Mouse (Mus musculus): ENCODE measurements at regions not wholly inside any gene's neighbourhood (a gene's known extent, or its start where the extent isn't known, plus 50 kb on each side); places are given as distances from the start of the nearest gene placed in this dataset.
A peak's percentile ranks its signal among the peaks of the same experiment; 100 is the strongest.
"Not testable (repeated sequence)": the region's sequence is repeated elsewhere in the genome, so short reads cannot be mapped to it uniquely, and the experiment has no call there.

DNA sequence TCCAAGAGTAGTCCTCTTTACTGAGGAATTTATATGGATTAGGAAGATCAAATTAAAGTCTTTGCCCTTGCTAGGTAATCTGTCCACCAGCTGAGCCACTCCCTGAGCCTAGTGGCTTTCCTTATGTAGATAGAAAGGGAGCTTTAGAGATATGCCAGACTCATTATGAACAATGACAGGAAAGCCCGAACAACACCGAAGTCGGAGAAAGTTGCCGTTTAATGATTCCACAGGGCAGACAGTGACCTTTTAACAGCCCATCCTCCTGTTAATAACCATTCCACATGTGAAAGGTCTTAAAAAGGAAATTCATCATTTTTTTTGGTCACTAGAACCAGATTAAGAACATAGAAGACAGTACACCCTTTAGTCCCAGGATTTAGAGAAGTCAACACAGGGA, 130.7 kb upstream of the Tbl1xr1 start:
- intact Hi-C loops (cut with DNase I; ENCODE audit: low total_unique reads) = no loop called here
- no peak for DNase-seq

GRCm38 (mm10) chr3:21947320-21948073, 129.0 kb upstream of the Tbl1xr1 start:
- intact Hi-C loops (cut with DNase I; ENCODE audit: low total_unique reads) = no loop called here
- DNase-seq = no peak

GRCm38 (mm10) chr3:21948074-21948659, 128.3 kb upstream of the Tbl1xr1 start:
- intact Hi-C loops (cut with DNase I; ENCODE audit: low total_unique reads) = no loop called here
- DNase-seq = no peak

DNA sequence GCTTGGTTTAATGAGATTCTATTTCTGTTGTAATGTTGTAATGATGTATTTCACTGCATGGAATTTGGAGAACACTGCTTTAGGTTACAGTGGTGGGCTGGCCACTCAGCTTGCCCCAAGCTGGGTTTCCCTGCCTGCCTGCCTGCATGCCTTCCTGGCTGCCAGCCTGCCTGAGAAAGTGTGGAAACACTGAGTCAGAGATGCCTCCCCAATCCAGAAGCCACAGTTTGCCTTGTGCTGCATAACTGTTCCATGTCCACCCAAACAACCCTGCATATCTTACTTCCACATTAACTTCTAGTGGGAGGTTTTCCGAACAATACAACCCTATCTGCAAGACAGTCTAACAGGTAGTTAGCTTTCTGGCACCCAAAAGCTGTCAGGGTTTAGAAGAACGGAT, 127.0 kb upstream of the Tbl1xr1 start:
- intact Hi-C loops (cut with DNase I; ENCODE audit: low total_unique reads) = no loop called here
- no peak for DNase-seq

GRCm38 (mm10) chr3:21950571-21950970, 125.9 kb upstream of the Tbl1xr1 start:
- intact Hi-C loops (cut with DNase I; ENCODE audit: low total_unique reads) = no loop called here
- DNase-seq = no peak

- intact Hi-C loops (cut with DNase I; ENCODE audit: low total_unique reads) = no loop called here
- DNase-seq = no peak
Observed at GRCm38 (mm10) chr3:21951446-21952285, 124.8 kb upstream of the Tbl1xr1 start.

GRCm38 (mm10) chr3:21952695-21953415, 123.6 kb upstream of the Tbl1xr1 start:
- DNase-seq = peak; percentile 18
- intact Hi-C loops (cut with DNase I; ENCODE audit: low total_unique reads) = no loop called here

DNA sequence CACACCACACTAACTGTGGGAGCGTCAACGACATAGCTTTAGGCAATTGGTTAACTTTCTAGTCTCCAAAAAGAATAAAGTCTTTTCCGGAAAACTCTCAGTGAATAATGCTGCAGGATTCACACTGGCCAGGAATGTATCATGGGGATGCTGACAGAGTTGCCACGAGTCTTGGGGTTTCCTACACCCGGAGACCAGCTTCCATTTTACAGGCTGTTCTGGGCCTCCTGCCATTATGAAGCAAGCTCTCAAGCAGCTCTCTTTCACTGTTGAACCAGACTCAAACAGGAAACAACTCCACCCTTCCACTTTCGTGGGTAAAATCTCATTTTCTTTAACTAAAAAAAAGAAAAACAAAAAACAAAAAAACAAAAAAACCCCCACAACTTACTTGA, 123.0 kb upstream of the Tbl1xr1 start:
- intact Hi-C loops (cut with DNase I; ENCODE audit: low total_unique reads) = no loop called here

GRCm38 (mm10) chr3:21955681-21956080, 120.8 kb upstream of the Tbl1xr1 start:
- intact Hi-C loops (cut with DNase I; ENCODE audit: low total_unique reads) = no loop called here
- no peak for DNase-seq

More for the DNA sequence above, 123.0 kb upstream of the Tbl1xr1 start:
- no peak for DNase-seq

- intact Hi-C loops (cut with DNase I; ENCODE audit: low total_unique reads); DNase-seq: not testable (repeated sequence)
Observed at GRCm38 (mm10) chr3:21957105-21957504, 119.3 kb upstream of the Tbl1xr1 start.

DNA sequence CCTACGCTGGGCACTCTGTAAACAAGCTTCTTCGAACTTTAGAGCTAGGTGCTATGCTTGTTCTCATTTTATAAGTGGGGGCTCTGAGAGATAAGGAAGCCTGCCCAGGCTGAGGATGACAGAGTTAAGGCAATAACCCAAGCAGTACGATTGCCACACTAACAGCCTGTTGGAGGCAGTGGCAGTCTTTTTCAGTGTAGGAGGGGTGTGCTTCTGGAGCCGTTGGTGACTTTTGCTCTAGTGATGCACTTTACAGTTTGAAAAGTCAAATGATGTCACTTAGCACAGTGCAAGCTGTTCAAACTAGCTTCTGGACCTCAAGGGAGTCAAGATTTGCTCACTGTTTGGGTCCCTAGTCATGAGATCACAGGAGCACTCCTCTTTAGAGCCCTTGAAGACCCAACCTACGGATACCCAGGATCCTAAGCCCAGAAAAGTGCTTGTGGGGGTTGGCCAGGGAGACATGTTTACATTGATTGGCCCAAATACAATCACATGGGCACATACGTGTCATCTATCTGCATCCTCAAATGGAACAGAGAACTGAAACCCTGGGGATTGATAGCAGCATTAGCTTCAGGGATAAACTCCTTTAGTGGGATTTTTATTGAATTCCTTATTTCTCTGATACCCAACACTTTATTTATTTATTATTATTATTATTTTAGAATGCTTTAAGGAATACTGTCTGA, 117.7 kb upstream of the Tbl1xr1 start:
- DNase-seq = no peak
- intact Hi-C loops (cut with DNase I; ENCODE audit: low total_unique reads) = no loop called here

DNA sequence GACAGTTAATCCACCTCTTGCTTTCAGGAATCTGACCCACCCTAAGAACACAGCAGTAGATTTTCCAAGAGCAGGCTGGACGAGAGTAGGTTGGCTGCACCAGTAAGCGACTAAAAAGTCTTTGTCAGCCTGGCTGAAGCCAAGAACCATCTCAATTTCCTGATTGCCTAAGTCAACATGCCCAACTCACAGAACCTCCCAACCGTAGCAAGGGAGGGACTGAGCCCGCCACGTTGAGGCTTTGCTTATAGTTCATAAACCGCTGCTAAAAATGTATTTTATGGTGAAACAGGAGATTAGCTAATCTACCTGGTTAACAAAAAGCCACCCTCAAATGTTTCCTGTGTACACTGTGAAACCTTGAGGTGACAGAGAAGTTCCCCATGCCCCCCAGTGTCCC, 115.4 kb upstream of the Tbl1xr1 start:
- intact Hi-C loops (cut with DNase I; ENCODE audit: low total_unique reads) = no loop called here
- peak; percentile 28 for DNase-seq

GRCm38 (mm10) chr3:21961746-21962145, 114.7 kb upstream of the Tbl1xr1 start:
- no peak for DNase-seq
- intact Hi-C loops (cut with DNase I; ENCODE audit: low total_unique reads) = no loop called here

GRCm38 (mm10) chr3:21962360-21962782, 114.1 kb upstream of the Tbl1xr1 start:
- intact Hi-C loops (cut with DNase I; ENCODE audit: low total_unique reads) = no loop called here
- no peak for DNase-seq

GRCm38 (mm10) chr3:21962921-21963732, 113.3 kb upstream of the Tbl1xr1 start:
- intact Hi-C loops (cut with DNase I; ENCODE audit: low total_unique reads) = no loop called here
- DNase-seq = no peak

DNA sequence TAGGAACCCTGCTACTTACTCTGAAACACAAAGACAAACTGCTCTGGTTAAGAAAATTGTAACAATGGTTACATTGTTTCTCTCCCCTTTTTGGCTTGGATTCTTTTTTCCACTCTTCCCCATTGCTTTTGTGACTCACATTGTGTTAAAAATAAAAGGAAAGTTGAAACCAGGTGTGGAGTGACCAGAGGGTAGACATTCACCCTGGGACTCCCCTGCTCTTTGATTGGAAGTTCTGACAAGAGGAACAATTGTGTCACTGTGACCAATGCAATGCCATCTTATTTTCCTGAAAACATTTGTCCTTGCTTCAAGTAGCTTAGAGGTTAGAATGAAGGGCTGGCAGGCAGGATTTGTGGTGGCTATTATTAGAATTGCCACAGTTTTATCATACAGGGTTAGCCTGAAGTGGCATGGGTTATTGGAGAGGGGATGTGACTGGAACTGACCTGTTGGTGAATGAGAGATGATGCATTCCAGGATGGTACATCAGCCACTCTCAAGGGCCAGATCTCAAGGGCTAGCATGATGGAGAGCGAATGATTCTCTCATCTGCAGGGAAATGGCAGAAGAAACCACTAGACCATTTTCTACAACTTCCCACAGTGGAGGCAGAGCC, 112.6 kb upstream of the Tbl1xr1 start:
- intact Hi-C loops (cut with DNase I; ENCODE audit: low total_unique reads) = no loop called here
- no peak for DNase-seq

- intact Hi-C loops (cut with DNase I; ENCODE audit: low total_unique reads) = no loop called here
- DNase-seq = no peak
Observed at GRCm38 (mm10) chr3:21964438-21964837, 112.0 kb upstream of the Tbl1xr1 start.

DNA sequence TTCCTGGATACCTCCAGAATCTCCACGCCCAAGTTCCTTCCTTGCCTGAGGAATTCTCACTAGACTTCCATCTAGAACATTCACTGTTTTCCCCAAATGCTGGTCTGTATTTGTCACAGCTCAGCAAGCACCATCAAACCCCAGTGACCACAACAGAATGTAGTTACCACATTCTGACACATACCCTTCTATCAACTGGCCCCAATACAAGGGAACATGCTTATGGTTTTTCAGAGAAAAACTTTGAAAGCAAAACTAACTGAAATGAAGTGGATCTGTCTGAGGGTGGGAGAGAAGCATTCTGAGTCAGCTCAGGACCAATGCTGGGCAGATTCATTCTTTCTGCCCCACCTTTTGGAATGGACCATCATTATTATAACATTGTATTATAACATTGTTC, 110.9 kb upstream of the Tbl1xr1 start:
- no peak for DNase-seq
- intact Hi-C loops (cut with DNase I; ENCODE audit: low total_unique reads) = no loop called here

Data from gastrocnemius, postnatal 14 days (tissue).